Mouse (Mus musculus) MEL (cell line): ENCODE data around the gene Pfkfb4. TPM values are rescaled to one million over a fixed set of nuclear protein-coding genes. Genes with fewer than 3 reads are reported as not detected.

ENCODE experiments used
- DNase-seq: peaks from one replicate; pipeline ENCODE4 v3.0.0; 2011; ENCODE audit warnings: low read depth, low spot score
- H3K27ac ChIP-seq: 2 replicates; pipeline ENCODE4 v1.5.1; 2012; ENCODE audit warnings: low read depth, mild to moderate bottlenecking, control low read depth, low read length, moderate library complexity; ENCODE audit not compliant: control insufficient read depth
- H3K27me3 ChIP-seq, 2 experiments: fragments of 150-350 bp in 1 of 2; sonication (generic) in 1 of 2; 2 replicates each; pipeline ENCODE4 v1.6.1; 2012; ENCODE audit warnings: low read length in 2 of 2, mild to moderate bottlenecking in 2 of 2, improper control_type of control experiment in 1 of 2, moderate library complexity in 1 of 2; ENCODE audit not compliant: insufficient read depth in 2 of 2, control insufficient read depth in 1 of 2
- H3K36me3 ChIP-seq, 2 experiments: 2 replicates each; pipeline ENCODE4 v1.6.1; 2012 to 2014; ENCODE audit warnings: low read length in 2 of 2, improper control_type of control experiment in 1 of 2, inconsistent platforms in 1 of 2, mild to moderate bottlenecking in 1 of 2; ENCODE audit not compliant: insufficient read depth in 2 of 2, control insufficient read depth in 1 of 2
- H3K4me1 ChIP-seq, 2 experiments: fragments of 150-350 bp in 1 of 2; sonication (generic) in 1 of 2; 2 replicates each; pipeline ENCODE4 v1.6.1; 2012; ENCODE audit warnings: low read length in 2 of 2, improper control_type of control experiment in 1 of 2, mild to moderate bottlenecking in 1 of 2; ENCODE audit not compliant: insufficient read depth in 2 of 2, control insufficient read depth in 1 of 2
- H3K4me3 ChIP-seq, 2 experiments: fragments of 150-350 bp in 1 of 2; sonication (generic) in 1 of 2; 2 replicates each; pipeline ENCODE4 v1.5.1; 2012; ENCODE audit warnings: low read depth in 2 of 2, low read length in 2 of 2, mild to moderate bottlenecking in 2 of 2, moderate library complexity in 2 of 2, control low read depth in 1 of 2, improper control_type of control experiment in 1 of 2; ENCODE audit not compliant: control insufficient read depth in 1 of 2, insufficient read depth in 1 of 2
- H3K79me2 ChIP-seq: 2 replicates; pipeline ENCODE4 v1.6.1; 2012; ENCODE audit warnings: mild to moderate bottlenecking, low read length, moderate library complexity; ENCODE audit not compliant: control insufficient read depth, poor library complexity, insufficient read depth
- H3K9ac ChIP-seq: 2 replicates; pipeline ENCODE4 v1.6.1; 2012; ENCODE audit warnings: low read depth, mild to moderate bottlenecking, control low read depth, low read length, moderate library complexity; ENCODE audit not compliant: control insufficient read depth, poor library complexity, severe bottlenecking
- H3K9me3 ChIP-seq: fragments of 150-350 bp; sonication (generic); replicated peaks from 2 replicates; pipeline ENCODE4 v1.6.1; 2012; ENCODE audit warnings: mild to moderate bottlenecking, low read length, improper control_type of control experiment, moderate library complexity; ENCODE audit not compliant: insufficient read depth
- BHLHE40 ChIP-seq: IDR thresholded peaks from 2 replicates; pipeline ENCODE4 v1.6.1; 2012; ENCODE audit warnings: low read depth, mild to moderate bottlenecking, inconsistent platforms, low read length, improper control_type of control experiment, borderline replicate concordance
- CHD1 ChIP-seq: IDR thresholded peaks from 2 replicates; pipeline ENCODE4 v1.6.1; 2012; ENCODE audit warnings: low read depth, mild to moderate bottlenecking, inconsistent platforms, low read length, improper control_type of control experiment
- CHD2 ChIP-seq: IDR thresholded peaks from 2 replicates; pipeline ENCODE4 v1.6.1; 2011; ENCODE audit warnings: low read length, improper control_type of control experiment
- CTCF ChIP-seq, 3 experiments: IDR thresholded peaks in 2 of 3; conservative IDR thresholded peaks in 1 of 3; 2 replicates each; pipeline ENCODE4 v1.5.1; 2011 to 2012; ENCODE audit warnings: low read length in 3 of 3, low read depth in 2 of 3, mild to moderate bottlenecking in 2 of 3, improper control_type of control experiment in 1 of 3, inconsistent platforms in 1 of 3, mixed read lengths in 1 of 3, moderate library complexity in 1 of 3; ENCODE audit not compliant: control insufficient read depth in 1 of 3, insufficient read depth in 1 of 3, poor library complexity in 1 of 3, severe bottlenecking in 1 of 3
- ELF1 ChIP-seq: IDR thresholded peaks from 2 replicates; pipeline ENCODE4 v1.6.1; 2014; ENCODE audit warnings: low read depth, mild to moderate bottlenecking, inconsistent platforms, low read length, improper control_type of control experiment, moderate library complexity
- ETS1 ChIP-seq: IDR thresholded peaks from 2 replicates; pipeline ENCODE4 v1.6.1; 2012; ENCODE audit warnings: low read depth, mild to moderate bottlenecking, inconsistent platforms, low read length, improper control_type of control experiment, moderate library complexity
- HCFC1 ChIP-seq: IDR thresholded peaks from 2 replicates; pipeline ENCODE4 v1.6.1; 2012; ENCODE audit warnings: low read depth, mild to moderate bottlenecking, inconsistent platforms, low read length, improper control_type of control experiment, moderate library complexity
- JUND ChIP-seq: IDR thresholded peaks from 2 replicates; pipeline ENCODE4 v1.6.1; 2011; ENCODE audit warnings: low read depth, mild to moderate bottlenecking, improper control_type of control experiment, low read length
- MEF2A ChIP-seq: IDR thresholded peaks from 2 replicates; pipeline ENCODE4 v1.6.1; 2014; ENCODE audit warnings: low read depth, mild to moderate bottlenecking, inconsistent platforms, low read length, improper control_type of control experiment; ENCODE audit not compliant: poor library complexity, insufficient replicate concordance, severe bottlenecking; ENCODE audit errors: extremely low read depth
- MXI1 ChIP-seq: IDR thresholded peaks from 2 replicates; pipeline ENCODE4 v1.6.1; 2011; ENCODE audit warnings: mild to moderate bottlenecking, low read depth, low read length, improper control_type of control experiment
- POLR2A ChIP-seq, 2 experiments: IDR thresholded peaks; 2 replicates each; pipeline ENCODE4 v1.6.1; 2011 to 2012; ENCODE audit warnings: low read length in 2 of 2, mild to moderate bottlenecking in 2 of 2, control low read depth in 1 of 2, improper control_type of control experiment in 1 of 2, low read depth in 1 of 2, moderate library complexity in 1 of 2; ENCODE audit not compliant: control insufficient read depth in 1 of 2, insufficient read depth in 1 of 2, poor library complexity in 1 of 2
- POLR2AphosphoS5 ChIP-seq: IDR thresholded peaks from 2 replicates; pipeline ENCODE4 v1.6.1; 2012; ENCODE audit warnings: low read depth, borderline replicate concordance, mild to moderate bottlenecking, inconsistent platforms, low read length, moderate library complexity, mixed read lengths
- RCOR1 ChIP-seq: IDR thresholded peaks from 2 replicates; pipeline ENCODE4 v1.6.1; 2012; ENCODE audit warnings: low read depth, mild to moderate bottlenecking, inconsistent platforms, low read length, improper control_type of control experiment
- TAL1 ChIP-seq: IDR thresholded peaks from 2 replicates; pipeline ENCODE4 v1.6.1; 2012; ENCODE audit warnings: mild to moderate bottlenecking, inconsistent platforms, low read length, moderate library complexity, mixed read lengths
- TCF12 ChIP-seq: IDR thresholded peaks from 2 replicates; pipeline ENCODE4 v1.6.1; 2014; ENCODE audit warnings: low read depth, mild to moderate bottlenecking, inconsistent platforms, low read length, improper control_type of control experiment, moderate library complexity
- USF1 ChIP-seq: IDR thresholded peaks from 2 replicates; pipeline ENCODE4 v1.6.1; 2014; ENCODE audit warnings: low read depth, mild to moderate bottlenecking, inconsistent platforms, low read length, improper control_type of control experiment, moderate library complexity
- USF2 ChIP-seq, 2 experiments: IDR thresholded peaks; 2 replicates each; pipeline ENCODE4 v1.6.1; 2011 to 2012; ENCODE audit warnings: improper control_type of control experiment in 2 of 2, low read length in 2 of 2, borderline replicate concordance in 1 of 2, inconsistent platforms in 1 of 2, low read depth in 1 of 2, mild to moderate bottlenecking in 1 of 2; ENCODE audit not compliant: insufficient read depth in 1 of 2
- ZC3H11A ChIP-seq: IDR thresholded peaks from 2 replicates; pipeline ENCODE4 v1.6.1; 2012; ENCODE audit warnings: low read depth, mild to moderate bottlenecking, inconsistent platforms, low read length, improper control_type of control experiment
- ZMIZ1 ChIP-seq: IDR thresholded peaks from 2 replicates; pipeline ENCODE4 v1.6.1; 2012; ENCODE audit warnings: low read depth, mild to moderate bottlenecking, inconsistent platforms, low read length, improper control_type of control experiment, moderate library complexity
- ZNF384 ChIP-seq: IDR thresholded peaks from 2 replicates; pipeline ENCODE4 v1.6.1; 2012; ENCODE audit warnings: low read depth, mild to moderate bottlenecking, inconsistent platforms, low read length, improper control_type of control experiment
- polyA plus RNA-seq, 2 experiments: library from polyadenylated mRNA; stranded (reverse) in 1 of 2; unstranded in 1 of 2; fragments of >175 nt in 1 of 2; fragments of >200 nt in 1 of 2; gene quantifications; 2 replicates each; pipeline versions ENCODE4 v1.2.1 to v1.2.4; 2012; ENCODE audit warnings: low replicate concordance in 2 of 2, low read depth in 1 of 2; ENCODE audit not compliant: insufficient read length in 2 of 2, insufficient read depth in 1 of 2, missing spikeins in 1 of 2
- total RNA-seq: library from RNA; depleted of rRNA; stranded (reverse); fragments of 300-350 nt; gene quantifications from 2 replicates; pipeline ENCODE4 v1.2.3, GENCODE M21; 2012

Pfkfb4 gene
- total and polyA plus RNA-seq, 3 experiments: 3.2 to 6.4 TPM; not detected in 1

DNA sequence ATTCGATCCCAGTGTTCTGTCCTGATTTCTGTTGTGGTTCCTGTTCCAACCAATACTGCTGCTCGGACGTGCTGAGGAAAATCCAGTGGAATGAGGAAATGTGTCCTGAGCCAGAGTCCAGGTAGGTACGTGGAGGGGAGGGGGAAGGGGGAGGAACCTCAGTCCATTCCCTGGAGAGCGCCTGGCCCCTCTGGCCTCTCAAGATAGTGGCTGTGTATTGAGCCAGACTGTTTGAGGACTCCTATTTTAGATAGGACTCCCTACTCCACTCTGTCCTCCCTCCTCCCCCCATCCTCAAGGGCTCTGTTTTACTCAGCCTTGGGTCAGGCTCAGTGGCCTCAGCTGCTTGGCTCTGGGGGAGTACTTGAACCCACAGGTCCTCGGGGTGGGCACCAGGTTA is 49.3 kb downstream of the Pfkfb4 start:
- Histone ChIP-seq H3K79me2 (peaks cover 2% of the 10 kb centered on the region; the same call in 1 of the 2 replicates), H3K4me3 (no peak overlapping the region), H3K27ac (no peak overlapping the region), H3K36me3 (peaks cover 0 to 2% of the 10 kb centered on the region in 2 experiments; a peak in 2 of 4 replicates), H3K4me1 (peaks cover 0 to 4% of the 10 kb centered on the region in 2 experiments; a peak in 1 of 4 replicates), H3K27me3 (no peaks in the 10 kb centered on the region), H3K9ac (no peak overlapping the region), H3K9me3 (no peaks in the 10 kb centered on the region)
- no peak for TF ChIP-seq ZNF384
- no peak for TF ChIP-seq ELF1
- TF ChIP-seq CHD2: no peak
- no peak for TF ChIP-seq CHD1
- no peak for TF ChIP-seq ETS1
- no peak for TF ChIP-seq POLR2A (IDR thresholded peaks at IDR 0.05; ENCODE audit: control insufficient read depth in 1 of 2, insufficient read depth in 1 of 2, low read depth in 1 of 2, low read length in 2 of 2, poor library complexity in 1 of 2)
- TF ChIP-seq JUND: no peak
- TF ChIP-seq MXI1: no peak
- TF ChIP-seq CTCF (IDR thresholded peaks at IDR 0.05 in 2 of 3, conservative IDR thresholded peaks at IDR 0.05 in 1 of 3; ENCODE audit: control insufficient read depth in 1 of 3, insufficient read depth in 1 of 3, low read depth in 2 of 3, low read length in 3 of 3, poor library complexity in 1 of 3, severe bottlenecking in 1 of 3): no peak
- no peak for TF ChIP-seq MEF2A
- DNase-seq: no peak

DNA sequence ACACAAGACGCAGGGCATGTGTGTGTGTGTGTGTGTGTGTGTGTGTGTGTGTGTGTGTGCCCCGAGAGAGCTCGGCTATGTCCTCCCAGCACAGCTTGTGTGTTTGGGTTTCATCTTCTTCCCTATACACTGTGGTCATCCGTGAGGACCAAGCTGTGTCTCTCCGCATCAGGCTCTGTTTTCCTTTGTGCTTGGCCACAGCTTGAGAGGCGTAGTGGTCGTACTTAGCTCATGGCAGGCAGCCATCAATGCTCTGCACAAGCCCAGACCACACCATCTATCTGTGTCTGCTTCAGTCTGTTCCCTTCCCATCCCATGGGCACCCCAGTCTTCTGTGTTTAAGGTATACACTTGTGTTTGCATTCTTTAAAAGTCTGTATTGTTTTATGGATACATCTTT is 49.8 kb downstream of the Pfkfb4 start:
- peaks cover 2% of the 10 kb centered on the region; the same call in 1 of the 2 replicates for H3K79me2 ChIP-seq
- no peak overlapping the region for H3K4me3 ChIP-seq
- H3K27ac ChIP-seq: no peak overlapping the region
- H3K9me3 ChIP-seq: no peaks in the 10 kb centered on the region
- H3K27me3 ChIP-seq: no peaks in the 10 kb centered on the region
- DNase-seq: no peak
- peaks cover 0 to 2% of the 10 kb centered on the region in 2 experiments; a peak in 2 of 4 replicates for H3K36me3 ChIP-seq
- TF ChIP-seq ZMIZ1 (no peak), USF1 (no peak), RCOR1 (no peak), POLR2AphosphoS5 (no peak), ZC3H11A (no peak), TCF12 (no peak), BHLHE40 (no peak), TAL1 (no peak), USF2 (IDR thresholded peaks at IDR 0.05; ENCODE audit: borderline replicate concordance in 1 of 2, insufficient read depth in 1 of 2, low read depth in 1 of 2, low read length in 2 of 2) (no peak), ZNF384 (no peak), ETS1 (no peak), HCFC1 (no peak)
- H3K9ac ChIP-seq: no peak overlapping the region
- H3K4me1 ChIP-seq: peaks cover 0 to 4% of the 10 kb centered on the region in 2 experiments; a peak in 1 of 4 replicates
